17 mouse cellular contexts compared by ENCODE assay signal in the genomic region with DNA sequence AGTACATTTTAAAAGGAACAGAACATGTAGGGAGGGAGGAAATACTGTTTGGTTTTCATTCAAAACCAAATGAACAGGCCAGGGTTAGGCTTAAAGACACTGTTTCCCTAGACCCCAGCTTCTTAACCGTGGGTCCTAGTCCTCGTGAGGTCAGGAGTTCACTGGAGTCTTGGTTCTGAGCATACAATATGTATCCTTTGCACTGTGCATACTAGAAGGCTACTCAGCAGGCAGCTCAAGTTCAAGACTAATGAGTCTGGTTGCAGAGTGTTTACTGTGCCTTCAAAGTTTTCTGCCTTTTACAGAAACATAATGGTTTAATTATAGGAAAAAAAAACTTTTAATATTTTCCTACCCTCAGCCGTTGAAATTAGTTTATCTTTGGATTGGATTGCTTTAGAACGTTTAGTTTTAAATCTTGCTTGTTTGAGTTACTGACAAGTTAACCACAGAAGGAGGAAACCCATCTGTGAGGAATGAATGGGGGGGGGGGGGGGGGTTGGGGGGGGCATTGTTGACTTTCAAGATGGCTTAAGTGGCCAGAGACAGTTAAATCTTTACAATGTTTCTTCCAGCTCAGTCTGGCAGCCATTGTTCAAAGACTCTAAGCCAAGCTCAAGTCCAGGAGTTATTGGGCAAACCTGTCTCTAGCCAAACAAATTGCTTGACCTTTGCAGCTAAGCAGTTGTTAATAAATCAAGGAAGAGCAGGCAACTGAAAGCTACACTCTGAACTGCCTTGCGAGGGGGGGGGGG.
A peak's percentile ranks its signal among the peaks of the same experiment; 100 is the strongest.
DNase-seq lines count a peak whose midpoint lies in the region; ATAC-seq and TF ChIP-seq lines count a peak whose summit lies in the region.
"Had no signal": no experiment of that assay in that cellular context is flagged by ENCODE, and none has a peak within 500 bp of the region (broad histone marks: within the 10 kb centered on the region; RNA-seq: fewer than 3 reads in every experiment).

No protein-coding gene starts in this region.

- no peak for TF ChIP-seq CTCF in lung, postnatal 0 days (IDR thresholded peaks at IDR 0.05)
- TF ChIP-seq CTCF in stomach, postnatal 0 days (IDR thresholded peaks at IDR 0.05; ENCODE audit: low read depth) = no peak
- TF ChIP-seq CTCF in hindbrain, postnatal 0 days (IDR thresholded peaks at IDR 0.05; ENCODE audit: low read depth) = no peak

- no peak overlapping the region for H3K4me3 ChIP-seq in embryonic facial prominence, embryonic 11.5 days (ENCODE audit: low read depth, low read length)
- H3K4me3 ChIP-seq in embryonic facial prominence, embryonic 10.5 days = no peak overlapping the region
- H3K4me3 ChIP-seq in lung, postnatal 0 days (ENCODE audit: low read depth, low read length) = no peak overlapping the region
- no peak overlapping the region for H3K4me3 ChIP-seq in limb, embryonic 12.5 days (replicated peaks)
- no peak overlapping the region for H3K4me3 ChIP-seq in stomach, postnatal 0 days (ENCODE audit: low read depth, low read length)
- H3K4me3 ChIP-seq in forebrain, embryonic 13.5 days = no peak overlapping the region
- no peak overlapping the region for H3K4me3 ChIP-seq in hindbrain, postnatal 0 days (ENCODE audit: low read length)
- H3K4me3 ChIP-seq: forebrain, embryonic 15.5 days; heart, embryonic 13.5 days; hindbrain, embryonic 12.5 days; liver, embryonic 15.5 days; midbrain, embryonic 10.5 days; neural tube, embryonic 13.5 days had no signal

- peak; percentile 79; the same call in 1 of the 2 replicates for ATAC-seq in embryonic facial prominence, embryonic 11.5 days (replicated peaks; ENCODE audit: insufficient number of reproducible peaks, low FRiP score, low TSS enrichment, low read depth)
- ATAC-seq in lung, postnatal 0 days = no peak
- peak; percentile 63; the same call in 1 of the 2 replicates for ATAC-seq in limb, embryonic 12.5 days (ENCODE audit: insufficient number of reproducible peaks, insufficient read depth, low FRiP score, low TSS enrichment, low read depth)
- peak; percentile 38; the same call in 1 of the 2 replicates for ATAC-seq in stomach, postnatal 0 days (ENCODE audit: low FRiP score, low TSS enrichment)
- ATAC-seq in forebrain, embryonic 13.5 days = no peak
- ATAC-seq in hindbrain, postnatal 0 days = no peak
- ATAC-seq: forebrain, embryonic 15.5 days had no signal

- H3K4me2 ChIP-seq in embryonic facial prominence, embryonic 11.5 days (ENCODE audit: low read depth, low read length) = no peak overlapping the region
- H3K4me2 ChIP-seq in lung, postnatal 0 days (replicated peaks; ENCODE audit: low read depth, low read length) = no peak overlapping the region
- H3K4me2 ChIP-seq in limb, embryonic 12.5 days = no peak overlapping the region
- no peak overlapping the region for H3K4me2 ChIP-seq in stomach, postnatal 0 days (replicated peaks; ENCODE audit: low read depth)
- H3K4me2 ChIP-seq in forebrain, embryonic 13.5 days = no peak overlapping the region
- H3K4me2 ChIP-seq in hindbrain, postnatal 0 days (ENCODE audit: low read depth, low read length) = no peak overlapping the region
- H3K4me2 ChIP-seq: forebrain, embryonic 15.5 days; heart, embryonic 13.5 days; hindbrain, embryonic 12.5 days; liver, embryonic 15.5 days; neural tube, embryonic 13.5 days had no signal

- DNase-seq in embryonic facial prominence, embryonic 11.5 days (ENCODE audit: low spot score) = peak; percentile 34
- no peak for DNase-seq in embryonic facial prominence, embryonic 10.5 days (ENCODE audit: low spot score)
- peak; percentile 24 for DNase-seq in lung, postnatal 0 days (ENCODE audit: low spot score)
- DNase-seq in lung, postnatal 4 days = no peak
- DNase-seq in stomach, postnatal 0 days (ENCODE audit: low spot score) = no peak
- DNase-seq in hindbrain, postnatal 0 days (ENCODE audit: low spot score) = no peak
- DNase-seq: cerebellum, adult 11-12 months; gastrocnemius, postnatal 36 days; thymus, postnatal 14 days had no signal

- 29% methylated on average over 4 of the region's 5 CpGs for WGBS in embryonic facial prominence, embryonic 11.5 days
- WGBS in embryonic facial prominence, embryonic 10.5 days = 48% methylated on average over 5 of the region's 5 CpGs
- whole genome bisulfite sequencing in lung, postnatal 0 days = 14% methylated on average over 4 of the region's 5 CpGs
- WGBS in limb, embryonic 12.5 days = 19% methylated on average over 4 of the region's 5 CpGs
- 7% methylated on average over 5 of the region's 5 CpGs for WGBS in stomach, postnatal 0 days
- 74% methylated on average over 5 of the region's 5 CpGs for WGBS in forebrain, embryonic 13.5 days
- 74% methylated on average over 4 of the region's 5 CpGs for WGBS in hindbrain, postnatal 0 days

- no peaks in the 10 kb centered on the region for H3K9me3 ChIP-seq in embryonic facial prominence, embryonic 11.5 days (replicated peaks; ENCODE audit: control insufficient read depth, low read length)
- no peaks in the 10 kb centered on the region for H3K9me3 ChIP-seq in embryonic facial prominence, embryonic 10.5 days
- H3K9me3 ChIP-seq in lung, postnatal 0 days (ENCODE audit: low read length) = no peaks in the 10 kb centered on the region
- no peaks in the 10 kb centered on the region for H3K9me3 ChIP-seq in limb, embryonic 12.5 days
- H3K9me3 ChIP-seq in stomach, postnatal 0 days (ENCODE audit: control insufficient read depth, low read length) = no peaks in the 10 kb centered on the region
- H3K9me3 ChIP-seq in forebrain, embryonic 13.5 days (replicated peaks) = no peaks in the 10 kb centered on the region
- H3K9me3 ChIP-seq in hindbrain, postnatal 0 days (ENCODE audit: low read length) = no peaks in the 10 kb centered on the region
- H3K9me3 ChIP-seq: forebrain, embryonic 15.5 days; heart, embryonic 13.5 days; hindbrain, embryonic 12.5 days; liver, embryonic 15.5 days; midbrain, embryonic 10.5 days; neural tube, embryonic 13.5 days had no signal

- no peaks in the 10 kb centered on the region for H3K4me1 ChIP-seq in embryonic facial prominence, embryonic 11.5 days (ENCODE audit: control insufficient read depth, insufficient read depth, low read length)
- H3K4me1 ChIP-seq in embryonic facial prominence, embryonic 10.5 days = 0 out of 2 replicates have a peak, but pooled peaks cover 6% of the 10 kb centered on the region
- H3K4me1 ChIP-seq in lung, postnatal 0 days (ENCODE audit: insufficient read depth, low read depth, low read length) = no peaks in the 10 kb centered on the region; the same call in 1 of the 2 replicates
- H3K4me1 ChIP-seq in limb, embryonic 12.5 days (replicated peaks) = peaks cover 6% of the 10 kb centered on the region; the same call in 1 of the 2 replicates
- no peaks in the 10 kb centered on the region for H3K4me1 ChIP-seq in stomach, postnatal 0 days (replicated peaks; ENCODE audit: control insufficient read depth, insufficient read depth)
- H3K4me1 ChIP-seq in forebrain, embryonic 13.5 days = no peaks in the 10 kb centered on the region
- no peaks in the 10 kb centered on the region for H3K4me1 ChIP-seq in hindbrain, postnatal 0 days (ENCODE audit: insufficient read depth, low read length)
- H3K4me1 ChIP-seq: forebrain, embryonic 15.5 days; heart, embryonic 13.5 days; hindbrain, embryonic 12.5 days; liver, embryonic 15.5 days; midbrain, embryonic 10.5 days; neural tube, embryonic 13.5 days had no signal

- no peaks in the 10 kb centered on the region for H3K36me3 ChIP-seq in embryonic facial prominence, embryonic 11.5 days (replicated peaks; ENCODE audit: control insufficient read depth, insufficient read depth, low read depth, low read length)
- no peaks in the 10 kb centered on the region for H3K36me3 ChIP-seq in embryonic facial prominence, embryonic 10.5 days (replicated peaks)
- H3K36me3 ChIP-seq in lung, postnatal 0 days (ENCODE audit: insufficient read depth, low read length) = no peaks in the 10 kb centered on the region
- no peaks in the 10 kb centered on the region for H3K36me3 ChIP-seq in limb, embryonic 12.5 days
- H3K36me3 ChIP-seq in stomach, postnatal 0 days (ENCODE audit: control insufficient read depth, insufficient read depth, low read length) = no peaks in the 10 kb centered on the region
- H3K36me3 ChIP-seq in forebrain, embryonic 13.5 days (ENCODE audit: poor library complexity, severe bottlenecking) = no peaks in the 10 kb centered on the region
- H3K36me3 ChIP-seq in hindbrain, postnatal 0 days (ENCODE audit: insufficient read depth, low read length) = no peaks in the 10 kb centered on the region
- H3K36me3 ChIP-seq: forebrain, embryonic 15.5 days; heart, embryonic 13.5 days; hindbrain, embryonic 12.5 days; liver, embryonic 15.5 days; midbrain, embryonic 10.5 days; neural tube, embryonic 13.5 days had no signal

- no peak for TF ChIP-seq EP300 in lung, postnatal 0 days (IDR thresholded peaks at IDR 0.05)
- TF ChIP-seq EP300 in stomach, postnatal 0 days (optimal IDR thresholded peaks at IDR 0.05) = no peak

- no peak overlapping the region for H3K27ac ChIP-seq in embryonic facial prominence, embryonic 11.5 days (replicated peaks; ENCODE audit: low read depth, low read length)
- H3K27ac ChIP-seq in embryonic facial prominence, embryonic 10.5 days (replicated peaks) = no peak overlapping the region
- H3K27ac ChIP-seq in lung, postnatal 0 days (ENCODE audit: low read length) = no peak overlapping the region
- H3K27ac ChIP-seq in limb, embryonic 12.5 days = no peak overlapping the region
- no peak overlapping the region for H3K27ac ChIP-seq in stomach, postnatal 0 days (replicated peaks)
- H3K27ac ChIP-seq in forebrain, embryonic 13.5 days = no peak overlapping the region
- H3K27ac ChIP-seq in hindbrain, postnatal 0 days = no peak overlapping the region
- H3K27ac ChIP-seq: forebrain, embryonic 15.5 days; heart, embryonic 13.5 days; hindbrain, embryonic 12.5 days; liver, embryonic 15.5 days; midbrain, embryonic 10.5 days; neural tube, embryonic 13.5 days had no signal

- no peak overlapping the region for H3K9ac ChIP-seq in embryonic facial prominence, embryonic 11.5 days (replicated peaks; ENCODE audit: low read length)
- H3K9ac ChIP-seq in lung, postnatal 0 days (replicated peaks; ENCODE audit: low read depth) = no peak overlapping the region
- H3K9ac ChIP-seq in limb, embryonic 12.5 days (replicated peaks) = no peak overlapping the region
- no peak overlapping the region for H3K9ac ChIP-seq in stomach, postnatal 0 days (ENCODE audit: low read length)
- no peak overlapping the region for H3K9ac ChIP-seq in forebrain, embryonic 13.5 days
- H3K9ac ChIP-seq in hindbrain, postnatal 0 days (replicated peaks; ENCODE audit: low read length) = no peak overlapping the region
- H3K9ac ChIP-seq: forebrain, embryonic 15.5 days; heart, embryonic 13.5 days; hindbrain, embryonic 12.5 days; liver, embryonic 15.5 days; neural tube, embryonic 13.5 days had no signal

- H3K27me3 ChIP-seq in embryonic facial prominence, embryonic 11.5 days (ENCODE audit: control insufficient read depth, insufficient read depth, low read length) = no peaks in the 10 kb centered on the region
- no peaks in the 10 kb centered on the region for H3K27me3 ChIP-seq in embryonic facial prominence, embryonic 10.5 days (replicated peaks; ENCODE audit: low read depth, poor library complexity, severe bottlenecking)
- no peaks in the 10 kb centered on the region for H3K27me3 ChIP-seq in lung, postnatal 0 days (replicated peaks; ENCODE audit: insufficient read depth, low read length)
- H3K27me3 ChIP-seq in limb, embryonic 12.5 days = no peaks in the 10 kb centered on the region
- no peaks in the 10 kb centered on the region for H3K27me3 ChIP-seq in stomach, postnatal 0 days (ENCODE audit: control insufficient read depth, insufficient read depth, low read length)
- H3K27me3 ChIP-seq in forebrain, embryonic 13.5 days = no peaks in the 10 kb centered on the region
- H3K27me3 ChIP-seq in hindbrain, postnatal 0 days (ENCODE audit: insufficient read depth, low read length) = no peaks in the 10 kb centered on the region
- H3K27me3 ChIP-seq: forebrain, embryonic 15.5 days; heart, embryonic 13.5 days; hindbrain, embryonic 12.5 days; liver, embryonic 15.5 days; neural tube, embryonic 13.5 days had no signal

Comparison
In these comparisons a context has a peak if more than half of its experiments do, and no peak if none do; other contexts are left out.
1. DNase-seq: peak in embryonic facial prominence, embryonic 11.5 days (single experiment) and lung, postnatal 0 days (single experiment); none in embryonic facial prominence, embryonic 10.5 days (single experiment), lung, postnatal 4 days (0 of 2), stomach, postnatal 0 days (single experiment) and hindbrain, postnatal 0 days (single experiment).
2. ATAC-seq: peak in embryonic facial prominence, embryonic 11.5 days (single experiment), limb, embryonic 12.5 days (single experiment) and stomach, postnatal 0 days (single experiment); none in lung, postnatal 0 days (single experiment), forebrain, embryonic 13.5 days (single experiment) and hindbrain, postnatal 0 days (single experiment).